Mouse (Mus musculus) kidney, embryonic 14.5 days (tissue): ENCODE results near the gene Fos. TPM values are rescaled to one million over a fixed set of nuclear protein-coding genes. Genes with fewer than 3 reads are reported as not detected.

Source experiments
- ATAC-seq: fragments of 200-750 bp; cut with Nextera tagmentation; 2 replicates; pipeline ENCODE4 v1.8.0; 2017; ENCODE audit warnings: moderate number of reproducible peaks, mild to moderate bottlenecking, moderate TSS enrichment, moderate library complexity; ENCODE audit not compliant: low FRiP score, low TSS enrichment
- H3K27ac ChIP-seq: fragments of 300-500 bp; sonication (generic); 2 replicates; pipeline ENCODE4 v1.5.1; 2014; ENCODE audit warnings: low read depth, mild to moderate bottlenecking, low read length, moderate library complexity, mixed read lengths
- H3K27me3 ChIP-seq: fragments of 300-500 bp; sonication (generic); 2 replicates; pipeline ENCODE4 v1.6.1; 2014; ENCODE audit warnings: mild to moderate bottlenecking, low read length; ENCODE audit not compliant: control insufficient read depth, insufficient read depth
- H3K36me3 ChIP-seq: fragments of 300-500 bp; sonication (generic); 2 replicates; pipeline ENCODE4 v1.6.1; 2014; ENCODE audit warnings: low read length, mixed read lengths; ENCODE audit not compliant: control insufficient read depth, insufficient read depth
- H3K4me1 ChIP-seq: fragments of 300-500 bp; sonication (generic); 2 replicates; pipeline ENCODE4 v1.6.1; 2014; ENCODE audit warnings: low read length, mixed read lengths; ENCODE audit not compliant: control insufficient read depth, insufficient read depth
- H3K4me2 ChIP-seq: fragments of 300-500 bp; sonication (generic); replicated peaks from 2 replicates; pipeline ENCODE4 v1.6.1; 2014; ENCODE audit warnings: low read depth, mild to moderate bottlenecking, low read length
- H3K4me3 ChIP-seq: fragments of 300-500 bp; sonication (generic); 2 replicates; pipeline ENCODE4 v1.5.1; 2014; ENCODE audit warnings: mild to moderate bottlenecking, low read length
- H3K9ac ChIP-seq: fragments of 300-500 bp; sonication (generic); 2 replicates; pipeline ENCODE4 v1.6.1; 2014; ENCODE audit warnings: low read depth, mild to moderate bottlenecking, low read length, moderate library complexity
- H3K9me3 ChIP-seq: fragments of 300-500 bp; sonication (generic); 2 replicates; pipeline ENCODE4 v1.6.1; 2016; ENCODE audit warnings: low read length; ENCODE audit not compliant: control insufficient read depth
- WGBS: fragments of 180-500 bp; shearing (Covaris S2); extraction: QIAGEN DNeasy Blood & Tissue Kit; methylation state at CpG from one replicate; pipeline ENCODE4 v1.1.7; 2014; 5-methylcytosine and 5-hydroxymethylcytosine counted together
- polyA plus RNA-seq: library from polyadenylated mRNA; unstranded; fragments of >200 nt; fragmentation: Nextera tagmentation; extraction: Ambion mirVana; gene quantifications from 2 replicates; pipeline ENCODE4 v1.2.1, GENCODE M21; 2014

Fos gene
- polyA plus RNA-seq, result 1.6 and 3.0 TPM in 2 replicates

DNA sequence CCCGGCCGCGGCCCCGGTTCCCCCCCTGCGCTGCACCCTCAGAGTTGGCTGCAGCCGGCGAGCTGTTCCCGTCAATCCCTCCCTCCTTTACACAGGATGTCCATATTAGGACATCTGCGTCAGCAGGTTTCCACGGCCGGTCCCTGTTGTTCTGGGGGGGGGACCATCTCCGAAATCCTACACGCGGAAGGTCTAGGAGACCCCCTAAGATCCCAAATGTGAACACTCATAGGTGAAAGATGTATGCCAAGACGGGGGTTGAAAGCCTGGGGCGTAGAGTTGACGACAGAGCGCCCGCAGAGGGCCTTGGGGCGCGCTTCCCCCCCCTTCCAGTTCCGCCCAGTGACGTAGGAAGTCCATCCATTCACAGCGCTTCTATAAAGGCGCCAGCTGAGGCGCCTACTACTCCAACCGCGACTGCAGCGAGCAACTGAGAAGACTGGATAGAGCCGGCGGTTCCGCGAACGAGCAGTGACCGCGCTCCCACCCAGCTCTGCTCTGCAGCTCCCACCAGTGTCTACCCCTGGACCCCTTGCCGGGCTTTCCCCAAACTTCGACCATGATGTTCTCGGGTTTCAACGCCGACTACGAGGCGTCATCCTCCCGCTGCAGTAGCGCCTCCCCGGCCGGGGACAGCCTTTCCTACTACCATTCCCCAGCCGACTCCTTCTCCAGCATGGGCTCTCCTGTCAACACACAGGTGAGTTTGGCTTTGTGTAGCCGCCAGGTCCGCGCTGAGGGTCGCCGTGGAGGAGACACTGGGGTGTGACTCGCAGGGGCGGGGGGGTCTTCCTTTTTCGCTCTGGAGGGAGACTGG lies at the start of gene Fos:
Gene Fos, plus strand, starts transcription at position 410 of the 817 bp plus-strand sequence.
- Histone ChIP-seq H3K9me3 (no peaks in the 10 kb centered on the region), H3K27ac (peak within 1 kb of the TSS; percentile 71), H3K9ac (peak within 1 kb of the TSS; percentile 64), H3K4me2 (peak within 1 kb of the TSS; percentile 98), H3K27me3 (peaks cover 21% of the 10 kb centered on the region), H3K4me3 (peak within 1 kb of the TSS; percentile 60), H3K36me3 (no peaks in the 10 kb centered on the region), H3K4me1 (peaks cover 18% of the 10 kb centered on the region; the same call in 1 of the 2 replicates)
- WGBS, result under 1% methylated on average over 56 of the region's 56 CpGs
- peak; percentile 91 for ATAC-seq

DNA sequence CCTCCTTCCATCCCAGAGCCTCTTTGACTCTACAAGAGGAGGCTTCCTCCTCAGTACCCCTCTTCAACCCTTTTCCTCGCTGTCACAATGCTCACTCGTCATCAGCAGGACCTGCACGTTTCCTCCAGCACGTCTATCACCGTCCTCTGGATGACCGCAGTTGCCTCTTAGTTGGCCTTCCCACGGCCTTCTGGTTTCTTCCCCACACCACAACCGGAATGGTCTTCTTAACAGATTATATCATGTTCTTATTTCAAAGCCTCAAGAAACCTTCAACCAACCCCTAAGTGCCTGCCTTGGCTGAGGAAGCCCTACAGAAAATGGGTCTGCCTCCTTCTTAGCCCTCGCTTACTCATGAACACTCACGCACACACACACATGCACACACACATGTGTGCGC lies 48.0 kb upstream of the Fos start:
- Histone ChIP-seq H3K27me3 (no peaks in the 10 kb centered on the region), H3K4me1 (no peaks in the 10 kb centered on the region), H3K9me3 (no peaks in the 10 kb centered on the region), H3K27ac (no peak overlapping the region), H3K36me3 (no peaks in the 10 kb centered on the region), H3K4me3 (no peak overlapping the region), H3K4me2 (no peak overlapping the region), H3K9ac (no peak overlapping the region)
- WGBS, result 88% methylated on average over 11 of the region's 11 CpGs
- ATAC-seq, result no peak

DNA sequence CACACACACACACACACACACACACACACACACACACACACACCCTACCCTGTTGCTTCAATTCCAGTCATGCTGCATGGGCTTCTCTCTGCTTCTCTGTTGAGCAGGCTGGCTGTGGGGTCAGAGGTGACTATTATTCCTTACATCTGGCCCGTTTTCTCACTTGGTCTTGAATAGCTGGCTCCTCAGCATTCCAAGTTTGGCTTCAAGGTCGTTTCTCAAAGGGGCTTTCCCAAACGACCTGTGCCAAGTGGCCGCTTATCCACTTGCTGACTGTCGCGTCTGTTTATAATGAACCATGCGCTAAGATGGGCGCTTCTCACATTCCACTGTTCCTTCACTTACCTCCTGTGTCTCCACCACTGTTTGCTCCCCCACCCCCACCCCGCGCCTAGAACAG lies 47.6 kb upstream of the Fos start:
- Histone ChIP-seq H3K9ac (no peak overlapping the region), H3K4me3 (no peak overlapping the region), H3K4me2 (no peak overlapping the region), H3K27ac (no peak overlapping the region), H3K4me1 (no peaks in the 10 kb centered on the region), H3K9me3 (no peaks in the 10 kb centered on the region), H3K36me3 (no peaks in the 10 kb centered on the region), H3K27me3 (no peaks in the 10 kb centered on the region)
- no peak for ATAC-seq
- WGBS, result 51% methylated on average over 10 of the region's 10 CpGs

DNA sequence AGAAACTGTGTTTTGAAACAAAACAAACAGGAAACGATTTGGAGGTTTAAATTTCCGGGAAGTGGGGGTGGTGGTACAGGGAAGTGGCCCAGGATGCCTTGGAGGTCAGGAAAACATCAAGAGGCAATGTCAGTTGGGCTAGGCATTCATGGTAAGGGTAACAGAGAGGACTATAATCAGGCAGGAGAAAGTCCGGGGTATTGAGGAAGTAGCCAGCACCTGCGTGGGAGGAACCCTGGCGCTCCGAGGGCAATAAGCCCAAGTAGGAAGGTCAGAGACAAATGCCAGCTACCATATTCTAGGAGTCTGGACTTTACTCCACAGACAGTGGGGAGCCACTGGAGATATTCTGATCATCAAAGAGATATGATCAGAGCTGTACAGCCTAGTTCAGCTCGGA lies 45.9 kb upstream of the Fos start:
- Histone ChIP-seq H3K27me3 (no peaks in the 10 kb centered on the region), H3K4me2 (no peak overlapping the region), H3K4me3 (no peak overlapping the region), H3K36me3 (no peaks in the 10 kb centered on the region), H3K9ac (no peak overlapping the region), H3K27ac (no peak overlapping the region), H3K9me3 (no peaks in the 10 kb centered on the region), H3K4me1 (no peaks in the 10 kb centered on the region)
- no peak for ATAC-seq
- 56% methylated on average over 7 of the region's 7 CpGs for WGBS

DNA sequence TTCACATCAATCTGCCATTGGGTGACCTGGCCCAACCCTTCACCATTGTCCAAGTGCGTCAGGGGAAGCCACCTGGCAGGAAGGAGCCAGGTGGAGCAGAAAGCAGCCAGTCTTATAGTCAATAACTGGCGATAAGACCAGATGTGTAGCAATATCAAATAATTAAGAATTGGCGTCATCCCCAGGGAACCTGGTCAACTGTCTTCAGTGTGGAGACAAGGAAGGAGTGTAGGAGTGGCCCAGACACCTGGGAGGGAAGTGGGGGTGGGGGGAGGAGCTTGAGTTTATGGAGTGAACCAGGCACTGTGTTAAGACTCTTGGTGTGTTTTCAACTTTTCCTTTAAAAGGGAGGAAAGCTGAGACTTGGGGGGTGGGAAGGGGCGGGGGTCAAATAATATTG lies 43.7 kb upstream of the Fos start:
- no peak for ATAC-seq
- H3K9ac ChIP-seq, result no peak overlapping the region
- no peak overlapping the region for H3K4me3 ChIP-seq
- H3K27me3 ChIP-seq, result no peaks in the 10 kb centered on the region
- 56% methylated on average over 4 of the region's 4 CpGs for WGBS
- H3K9me3 ChIP-seq, result no peaks in the 10 kb centered on the region
- no peaks in the 10 kb centered on the region for H3K4me1 ChIP-seq
- H3K4me2 ChIP-seq, result no peak overlapping the region
- no peak overlapping the region for H3K27ac ChIP-seq
- no peaks in the 10 kb centered on the region for H3K36me3 ChIP-seq

DNA sequence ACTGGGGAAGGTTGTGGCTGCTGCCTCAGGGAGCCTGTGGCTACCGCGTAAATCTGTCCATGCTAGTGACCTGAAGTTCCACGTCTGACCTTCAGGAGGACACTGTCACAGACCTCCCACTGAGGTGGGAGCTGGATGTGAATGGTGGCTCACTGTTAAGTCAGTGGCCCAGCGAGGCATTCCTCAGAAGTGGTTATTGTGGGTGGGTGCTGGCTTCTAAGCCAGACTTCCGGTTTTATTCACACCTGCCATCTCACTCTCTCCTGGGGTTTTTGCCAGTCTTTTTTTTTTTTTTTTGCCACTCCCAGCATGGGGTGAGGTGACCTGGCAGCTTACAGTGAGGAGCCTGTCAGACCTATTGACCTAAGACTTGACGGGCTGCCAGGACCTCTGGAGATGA lies 43.3 kb upstream of the Fos start:
- Histone ChIP-seq H3K27me3 (no peaks in the 10 kb centered on the region), H3K4me3 (no peak overlapping the region), H3K4me2 (no peak overlapping the region), H3K36me3 (no peaks in the 10 kb centered on the region), H3K4me1 (no peaks in the 10 kb centered on the region), H3K9ac (no peak overlapping the region), H3K27ac (no peak overlapping the region), H3K9me3 (no peaks in the 10 kb centered on the region)
- 24% methylated on average over 6 of the region's 6 CpGs for WGBS
- no peak for ATAC-seq

DNA sequence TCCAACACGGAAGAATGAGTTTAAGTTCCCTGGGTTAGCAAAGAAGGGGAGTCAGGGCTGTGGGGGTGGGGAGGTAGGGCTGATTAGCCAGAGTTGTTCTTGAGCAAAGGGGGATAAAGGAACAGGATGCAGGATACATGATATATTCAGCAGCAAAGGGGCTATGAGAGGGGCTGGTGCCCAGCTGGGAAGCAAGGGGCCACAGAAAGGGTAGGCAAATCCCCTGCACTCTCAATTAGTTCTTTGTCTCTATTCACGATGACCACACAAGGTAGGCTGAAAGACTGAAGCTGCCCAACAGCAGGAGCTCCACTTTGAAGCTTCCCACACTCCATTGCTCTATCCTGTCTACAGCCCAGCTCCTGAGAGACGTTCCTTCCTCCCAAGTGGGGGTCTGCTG lies 39.8 kb upstream of the Fos start:
- no peak overlapping the region for H3K4me3 ChIP-seq
- no peak for ATAC-seq
- H3K9me3 ChIP-seq, result no peaks in the 10 kb centered on the region
- no peaks in the 10 kb centered on the region for H3K4me1 ChIP-seq
- H3K36me3 ChIP-seq, result no peaks in the 10 kb centered on the region
- H3K27ac ChIP-seq, result no peak overlapping the region
- no peak overlapping the region for H3K9ac ChIP-seq
- WGBS, result 29% methylated on average over 3 of the region's 3 CpGs
- H3K27me3 ChIP-seq, result no peaks in the 10 kb centered on the region
- H3K4me2 ChIP-seq, result no peak overlapping the region

DNA sequence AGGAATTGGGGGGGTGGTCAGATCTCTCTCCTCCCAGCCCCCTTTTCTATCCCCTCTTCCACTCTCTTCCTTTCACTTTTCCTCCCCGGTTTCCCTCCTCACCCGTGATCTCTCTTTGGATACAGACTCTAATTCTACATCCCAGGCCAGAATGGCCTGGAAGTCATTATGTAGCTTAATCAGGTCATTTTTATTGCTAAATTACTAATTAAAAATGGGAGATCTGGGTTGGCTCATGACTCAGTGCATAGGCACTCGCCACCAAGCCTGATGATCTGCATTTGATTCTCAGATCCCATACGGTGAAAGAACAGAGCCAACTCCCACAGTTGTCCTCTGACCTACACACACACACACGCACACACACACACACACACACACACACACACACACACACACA lies 39.2 kb upstream of the Fos start:
- Histone ChIP-seq H3K9me3 (no peaks in the 10 kb centered on the region), H3K4me1 (no peaks in the 10 kb centered on the region), H3K4me2 (no peak overlapping the region), H3K4me3 (no peak overlapping the region), H3K27me3 (no peaks in the 10 kb centered on the region), H3K9ac (no peak overlapping the region), H3K27ac (no peak overlapping the region), H3K36me3 (no peaks in the 10 kb centered on the region)
- no peak for ATAC-seq
- 78% methylated on average over 5 of the region's 5 CpGs for WGBS

DNA sequence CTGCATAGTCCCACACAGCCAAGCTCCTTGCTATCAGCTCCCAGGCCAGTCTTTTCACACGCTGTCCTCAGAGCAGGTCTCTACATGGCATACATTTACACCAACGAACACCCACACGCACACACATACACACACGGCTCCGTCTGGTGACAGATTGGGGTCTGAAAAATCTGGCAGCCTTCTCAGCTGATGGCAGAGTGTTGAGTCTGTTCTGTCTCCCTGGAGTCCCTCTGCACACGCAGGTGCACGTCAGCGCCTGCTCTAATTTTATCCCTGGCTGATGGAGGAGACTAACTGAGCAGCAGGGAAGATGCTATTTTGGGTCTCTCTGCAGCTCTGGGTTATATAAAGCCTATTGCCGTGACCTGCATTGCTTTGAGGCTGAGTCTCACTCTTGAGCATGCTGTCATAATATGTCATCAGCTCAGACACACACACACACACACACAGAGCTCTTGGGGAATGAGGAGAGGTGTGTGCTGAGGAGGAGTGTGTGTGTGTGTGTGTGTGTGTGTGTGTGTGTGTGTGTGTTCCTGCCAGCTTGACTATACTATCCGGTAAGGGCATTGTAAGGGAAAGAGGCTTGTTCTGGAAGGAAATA lies 37.6 kb upstream of the Fos start:
- ATAC-seq, result no peak
- Histone ChIP-seq H3K9ac (no peak overlapping the region), H3K4me1 (no peaks in the 10 kb centered on the region), H3K4me2 (no peak overlapping the region), H3K36me3 (no peaks in the 10 kb centered on the region), H3K4me3 (no peak overlapping the region), H3K9me3 (no peaks in the 10 kb centered on the region), H3K27ac (no peak overlapping the region), H3K27me3 (no peaks in the 10 kb centered on the region)
- WGBS, result 71% methylated on average over 10 of the region's 10 CpGs
